Mouse (Mus musculus): ENCODE measurements around the gene Cfd.

DNA sequence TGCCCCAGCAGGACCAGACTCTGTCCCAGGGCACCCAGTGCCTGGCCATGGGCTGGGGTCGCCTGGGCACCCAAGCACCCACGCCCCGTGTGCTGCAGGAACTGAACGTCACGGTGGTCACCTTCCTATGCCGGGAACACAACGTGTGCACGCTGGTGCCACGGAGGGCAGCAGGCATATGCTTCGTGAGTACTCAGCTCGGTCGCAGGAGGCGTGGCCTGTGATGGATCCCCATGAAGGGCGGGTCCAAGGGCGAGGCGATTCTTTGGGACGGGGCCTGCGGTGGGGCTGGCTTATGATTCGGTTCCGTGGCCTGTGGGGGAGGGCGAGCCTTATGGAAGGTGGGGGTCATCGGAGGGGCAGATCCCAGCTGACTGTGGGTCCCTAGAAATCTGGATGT lies 8.7 kb upstream of the Cfd start:
- TF ChIP-seq MAFK (IDR thresholded peaks at IDR 0.05; ENCODE audit: insufficient read depth, low read depth, low read length) = no peak
- TF ChIP-seq ZNF384 (IDR thresholded peaks at IDR 0.05; ENCODE audit: low read depth, low read length) = no peak
- no peak for TF ChIP-seq HCFC1 (IDR thresholded peaks at IDR 0.05; ENCODE audit: borderline replicate concordance, insufficient read depth, low read length)
- TF ChIP-seq ZC3H11A (IDR thresholded peaks at IDR 0.05; ENCODE audit: borderline replicate concordance, low read depth, low read length) = no peak
- TF ChIP-seq CHD2 (IDR thresholded peaks at IDR 0.05; ENCODE audit: low read depth, low read length) = no peak

Data from ES-E14 (cell line).